Mouse (Mus musculus) liver, embryonic 13.5 days (tissue): Measurements from ENCODE around the gene Trim60. TPM values are rescaled to one million over a fixed set of nuclear protein-coding genes. Genes with fewer than 3 reads are reported as not detected.

Experiments used
- ATAC-seq: fragments of 200-750 bp; cut with Nextera tagmentation; 2 replicates; pipeline ENCODE4 v1.8.0; 2017; ENCODE audit warnings: low read depth, mild to moderate bottlenecking, moderate number of reproducible peaks, moderate library complexity
- DNase-seq: peaks from one replicate; pipeline ENCODE4 v3.0.0; 2022
- H3K27ac ChIP-seq: fragments of 300-500 bp; sonication (generic); 2 replicates; pipeline ENCODE4 v1.5.1; 2015; ENCODE audit warnings: moderate library complexity, mild to moderate bottlenecking, inconsistent platforms
- H3K27me3 ChIP-seq: fragments of 300-500 bp; sonication (generic); 2 replicates; pipeline ENCODE4 v1.6.1; 2015; ENCODE audit warnings: mild to moderate bottlenecking, inconsistent platforms
- H3K36me3 ChIP-seq: fragments of 300-500 bp; sonication (generic); 2 replicates; pipeline ENCODE4 v1.6.1; 2015; ENCODE audit warnings: mild to moderate bottlenecking, inconsistent platforms
- H3K4me1 ChIP-seq: fragments of 300-500 bp; sonication (generic); replicated peaks from 2 replicates; pipeline ENCODE4 v1.6.1; 2015; ENCODE audit warnings: inconsistent platforms
- H3K4me2 ChIP-seq: fragments of 300-500 bp; sonication (generic); 2 replicates; pipeline ENCODE4 v1.6.1; 2015; ENCODE audit warnings: inconsistent platforms, mild to moderate bottlenecking, moderate library complexity
- H3K4me3 ChIP-seq: fragments of 300-500 bp; sonication (generic); replicated peaks from 2 replicates; pipeline ENCODE4 v1.5.1; 2015; ENCODE audit warnings: mild to moderate bottlenecking, inconsistent platforms
- H3K9ac ChIP-seq: fragments of 300-500 bp; sonication (generic); 2 replicates; pipeline ENCODE4 v1.6.1; 2015; ENCODE audit warnings: mild to moderate bottlenecking, inconsistent platforms
- H3K9me3 ChIP-seq: fragments of 300-500 bp; sonication (generic); replicated peaks from 2 replicates; pipeline ENCODE4 v1.6.1; 2016; ENCODE audit warnings: inconsistent platforms
- WGBS: fragments of 180-500 bp; shearing (Covaris S2); methylation state at CpG from one replicate; pipeline ENCODE4 v1.1.7; 2015; ENCODE audit not compliant: insufficient replicate concordance; 5-methylcytosine and 5-hydroxymethylcytosine counted together
- polyA plus RNA-seq: library from polyadenylated mRNA; unstranded; fragments of >200 nt; fragmentation: Nextera tagmentation; extraction: Ambion mirVana; gene quantifications from 2 replicates; pipeline ENCODE4 v1.2.1, GENCODE M21; 2015

The Trim60 gene
- polyA plus RNA-seq, 1 experiment from 2014 or later, result not detected

- H3K36me3 ChIP-seq, result no peaks in the 10 kb centered on the region
- H3K27me3 ChIP-seq, result no peaks in the 10 kb centered on the region
- H3K27ac ChIP-seq, result no peak overlapping the region
- no peak overlapping the region for H3K4me3 ChIP-seq
- H3K4me1 ChIP-seq, result no peaks in the 10 kb centered on the region
- no peaks in the 10 kb centered on the region for H3K9me3 ChIP-seq
- WGBS, result 64% methylated on average over 20 of the region's 20 CpGs
- H3K9ac ChIP-seq, result no peak overlapping the region
- DNase-seq (no peak), ATAC-seq (no peak)
- no peak overlapping the region for H3K4me2 ChIP-seq
These were observed 35.1 kb downstream of the Trim60 start for GRCm38 (mm10) chr8:64983150-64983897.

GRCm38 (mm10) chr8:64962836-64963235, 55.5 kb downstream of the Trim60 start:
- DNase-seq (no peak), ATAC-seq (no peak)
- H3K4me2 ChIP-seq, result no peak overlapping the region
- peaks cover 26% of the 10 kb centered on the region for H3K36me3 ChIP-seq
- H3K9me3 ChIP-seq, result no peaks in the 10 kb centered on the region
- no peaks in the 10 kb centered on the region for H3K27me3 ChIP-seq
- no peak overlapping the region for H3K9ac ChIP-seq
- H3K27ac ChIP-seq, result no peak overlapping the region
- H3K4me3 ChIP-seq, result no peak overlapping the region
- no peaks in the 10 kb centered on the region for H3K4me1 ChIP-seq

GRCm38 (mm10) chr8:64959025-64959424, 59.4 kb downstream of the Trim60 start:
- Histone ChIP-seq H3K27me3 (no peaks in the 10 kb centered on the region), H3K27ac (no peak overlapping the region), H3K36me3 (peaks cover 18% of the 10 kb centered on the region), H3K4me1 (no peaks in the 10 kb centered on the region), H3K4me3 (no peak overlapping the region), H3K9me3 (no peaks in the 10 kb centered on the region), H3K9ac (no peak overlapping the region), H3K4me2 (no peak overlapping the region)
- no peak for ATAC-seq
- WGBS, result 67% methylated on average over 9 of the region's 9 CpGs
- DNase-seq, result no peak

- no peak overlapping the region for H3K27ac ChIP-seq
- WGBS, result 82% methylated on average over 6 of the region's 6 CpGs
- no peak overlapping the region for H3K4me3 ChIP-seq
- DNase-seq (no peak), ATAC-seq (no peak)
- H3K9ac ChIP-seq, result no peak overlapping the region
- H3K36me3 ChIP-seq, result no peaks in the 10 kb centered on the region
- H3K27me3 ChIP-seq, result no peaks in the 10 kb centered on the region
- no peak overlapping the region for H3K4me2 ChIP-seq
- no peaks in the 10 kb centered on the region for H3K9me3 ChIP-seq
- peaks cover 5% of the 10 kb centered on the region for H3K4me1 ChIP-seq
These were observed 66.3 kb downstream of the Trim60 start for GRCm38 (mm10) chr8:64952101-64952500.

Other genes with a start within 250 kb of the Trim60 start
- 3.8 and 4.0 TPM in 2 replicates for gene Klhl2, start 168.6 kb downstream of the Trim60 start, polyA plus RNA-seq
- 16.7 and 17.6 TPM in 2 replicates for gene Tmem192, start 71.4 kb downstream of the Trim60 start, polyA plus RNA-seq
- gene Trim75, start 30.8 kb downstream of the Trim60 start, polyA plus RNA-seq, result not detected in 2 replicates
- gene Trim61, start 61 bp downstream of the Trim60 start, polyA plus RNA-seq, result not detected in 2 replicates
- gene Apela, start 18.8 kb upstream of the Trim60 start, polyA plus RNA-seq, result 0.45 and 0.48 TPM in 2 replicates
- not detected in 2 replicates for gene Gm10663, start 56.4 kb upstream of the Trim60 start, polyA plus RNA-seq
- gene BC030870, start 111.0 kb upstream of the Trim60 start, polyA plus RNA-seq, result 0.07 and 0.13 TPM in 2 replicates